Mouse (Mus musculus): ENCODE results near the gene Mrpl45. TPM values are rescaled to one million over a fixed set of nuclear protein-coding genes. Genes with fewer than 3 reads are reported as not detected.
"Not testable (repeated sequence)": the region's sequence is repeated elsewhere in the genome, so short reads cannot be mapped to it uniquely, and the experiment has no call there.

The Mrpl45 gene
- polyA plus RNA-seq, 1 experiment from 2014 or later: 43.4 TPM

DNA sequence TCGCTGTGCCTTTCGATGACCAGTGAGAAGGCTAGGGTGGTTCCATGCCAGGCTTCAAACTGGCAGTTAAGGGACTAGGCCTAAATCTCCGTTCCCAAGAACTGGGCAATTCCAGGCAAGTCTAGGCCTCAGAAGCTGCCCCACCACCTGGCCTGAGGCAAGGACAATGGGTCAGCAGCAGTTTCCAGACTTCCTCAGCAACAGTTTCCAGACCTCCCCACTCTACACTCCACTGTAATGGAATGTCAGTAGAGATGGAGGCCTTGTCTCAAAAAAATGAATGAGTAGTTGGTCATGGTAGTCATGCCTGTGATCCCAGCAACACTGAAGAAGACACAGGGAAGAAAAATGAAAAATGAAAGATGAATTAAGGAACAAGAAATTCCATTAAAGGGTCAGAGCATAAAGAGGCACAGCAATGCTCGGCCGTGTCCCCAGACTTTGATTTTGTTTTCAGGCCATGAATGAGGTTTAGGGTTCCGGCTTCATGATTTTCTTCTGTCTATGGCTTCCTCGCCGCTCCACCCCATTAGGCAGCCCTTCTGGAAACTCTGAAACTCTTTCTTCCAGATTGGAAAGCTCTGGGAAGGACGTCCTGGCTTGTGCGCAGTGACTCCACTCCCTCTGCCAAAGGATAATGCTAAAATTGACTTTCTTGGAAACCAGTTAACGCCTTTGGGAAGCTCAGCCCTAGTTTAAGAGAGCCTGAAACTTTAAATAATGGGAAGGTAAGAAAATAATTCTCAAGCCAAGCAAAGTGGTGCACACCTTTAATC, 8.0 kb upstream of the Mrpl45 start:
- DNase-seq (ENCODE audit: low spot score) (no peak), ATAC-seq (no peak)
- Histone ChIP-seq H3K9ac (ENCODE audit: low read length) (no peak overlapping the region), H3K4me3 (ENCODE audit: low read depth, low read length) (no peak overlapping the region), H3K27me3 (replicated peaks; ENCODE audit: control insufficient read depth, insufficient read depth, low read length) (no peaks in the 10 kb centered on the region), H3K9me3 (replicated peaks; ENCODE audit: control insufficient read depth, low read length) (no peaks in the 10 kb centered on the region), H3K36me3 (ENCODE audit: control insufficient read depth, insufficient read depth, low read length) (no peaks in the 10 kb centered on the region), H3K4me1 (ENCODE audit: control insufficient read depth, insufficient read depth, low read length) (peaks cover 9% of the 10 kb centered on the region), H3K4me2 (ENCODE audit: low read length) (no peak overlapping the region), H3K27ac (ENCODE audit: low read depth, low read length) (no peak overlapping the region)
- WGBS: 92% methylated on average over 11 of the region's 11 CpGs

DNA sequence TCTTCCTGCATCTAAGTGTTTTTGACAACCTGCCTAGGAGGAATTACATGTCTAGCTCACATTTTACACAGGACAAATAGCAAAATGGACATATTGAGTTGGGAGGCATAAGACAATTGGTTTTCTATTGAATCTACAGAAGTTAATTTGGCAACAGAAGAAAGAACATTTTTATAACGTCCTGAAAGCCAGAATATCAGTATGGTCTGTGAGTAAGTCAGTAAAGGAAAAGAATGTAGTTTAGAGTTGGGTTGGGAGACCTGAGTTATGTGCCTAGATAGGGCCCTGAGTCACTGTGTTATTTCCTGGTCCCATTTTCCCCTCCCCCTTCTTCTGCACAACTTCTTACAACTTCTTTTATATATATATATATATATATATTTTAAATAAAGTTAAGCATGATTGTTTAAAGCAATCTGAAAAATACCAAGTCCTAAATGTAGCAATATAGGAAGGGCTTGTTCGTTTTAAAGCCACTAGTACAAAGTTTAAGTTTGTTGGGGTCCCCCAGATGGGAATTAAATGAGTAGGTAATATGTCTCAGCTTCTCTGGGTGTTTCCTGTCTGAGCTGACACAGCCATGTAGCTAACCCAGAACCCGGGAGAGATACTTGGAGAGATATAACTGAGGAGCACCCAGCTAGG, 6.6 kb upstream of the Mrpl45 start:
- H3K36me3 ChIP-seq (ENCODE audit: control insufficient read depth, insufficient read depth, low read length): no peaks in the 10 kb centered on the region
- DNase-seq (ENCODE audit: low spot score): no peak
- no peak overlapping the region for H3K27ac ChIP-seq (ENCODE audit: low read depth, low read length)
- H3K4me2 ChIP-seq (ENCODE audit: low read length): peak overlapping the region; percentile 76; the same call in 1 of the 2 replicates
- H3K4me1 ChIP-seq (ENCODE audit: control insufficient read depth, insufficient read depth, low read length): peaks cover 9% of the 10 kb centered on the region
- no peak overlapping the region for H3K9ac ChIP-seq (ENCODE audit: low read length)
- no peak overlapping the region for H3K4me3 ChIP-seq (ENCODE audit: low read depth, low read length)
- ATAC-seq: no peak
- no peaks in the 10 kb centered on the region for H3K27me3 ChIP-seq (replicated peaks; ENCODE audit: control insufficient read depth, insufficient read depth, low read length)
- 52% methylated on average over 3 of the region's 3 CpGs for WGBS
- no peaks in the 10 kb centered on the region for H3K9me3 ChIP-seq (replicated peaks; ENCODE audit: control insufficient read depth, low read length)

DNA sequence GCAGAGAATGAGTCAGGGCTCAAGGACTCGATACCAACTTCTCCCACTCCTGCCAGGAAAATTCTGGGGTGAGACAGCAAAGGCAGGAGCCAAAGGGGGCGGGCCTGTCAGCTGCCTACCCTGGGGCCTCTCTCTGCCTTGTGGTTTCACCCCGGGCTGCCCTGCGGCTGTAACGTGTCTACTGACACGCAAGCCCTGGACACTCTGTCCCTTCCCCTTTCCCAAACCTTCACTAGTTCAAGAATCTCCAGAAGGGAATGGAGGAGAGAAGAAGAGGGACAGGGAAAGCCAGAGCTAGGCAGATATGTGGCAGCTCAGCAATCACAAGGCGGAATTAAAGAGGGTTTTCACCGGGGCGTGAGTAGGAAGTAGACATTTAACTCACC, 6.1 kb upstream of the Mrpl45 start:
- H3K36me3 ChIP-seq (ENCODE audit: control insufficient read depth, insufficient read depth, low read length): no peaks in the 10 kb centered on the region
- peak overlapping the region; percentile 62 for H3K9ac ChIP-seq (ENCODE audit: low read length)
- peaks cover 9% of the 10 kb centered on the region for H3K4me1 ChIP-seq (ENCODE audit: control insufficient read depth, insufficient read depth, low read length)
- ATAC-seq (no peak), DNase-seq (ENCODE audit: low spot score) (peak; percentile 36)
- no peak overlapping the region for H3K27ac ChIP-seq (ENCODE audit: low read depth, low read length)
- peak overlapping the region; percentile 32 for H3K4me3 ChIP-seq (ENCODE audit: low read depth, low read length)
- H3K9me3 ChIP-seq (replicated peaks; ENCODE audit: control insufficient read depth, low read length): no peaks in the 10 kb centered on the region
- H3K27me3 ChIP-seq (replicated peaks; ENCODE audit: control insufficient read depth, insufficient read depth, low read length): no peaks in the 10 kb centered on the region
- H3K4me2 ChIP-seq (ENCODE audit: low read length): peak overlapping the region; percentile 76
- WGBS: 4% methylated on average over 9 of the region's 9 CpGs

DNA sequence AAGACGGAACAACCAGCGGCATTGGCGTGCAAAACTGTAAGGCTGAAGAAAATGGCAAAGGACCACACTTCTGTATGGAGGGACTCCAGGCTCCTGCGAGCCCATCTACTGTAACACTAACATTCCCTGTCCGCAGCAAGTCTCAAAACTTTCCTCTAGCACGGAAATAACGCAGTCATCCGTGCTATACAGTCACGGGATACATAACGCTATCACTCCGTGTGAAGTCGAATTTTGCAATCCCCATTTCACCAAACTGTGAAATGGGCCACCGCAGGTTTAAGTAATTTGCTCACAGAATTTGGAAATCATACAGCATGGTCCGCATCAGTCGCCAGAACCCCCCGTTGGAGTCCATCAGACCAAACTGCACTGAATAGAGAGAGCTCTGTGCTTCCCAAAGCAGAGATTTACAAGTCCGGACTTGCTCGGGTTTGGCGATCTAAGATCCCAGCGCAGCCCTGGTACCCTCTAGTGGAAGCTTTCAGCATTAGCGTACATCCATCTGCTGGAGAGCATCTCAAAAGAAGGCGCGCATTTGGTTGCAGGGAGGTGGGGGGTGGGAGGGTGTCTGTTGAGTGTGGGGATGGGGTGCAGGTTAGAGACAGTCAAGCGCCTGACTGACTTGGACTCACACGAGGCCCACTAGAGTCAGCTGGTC, 5.5 kb upstream of the Mrpl45 start:
- peak; percentile 79 for ATAC-seq
- H3K4me2 ChIP-seq (ENCODE audit: low read length): peak overlapping the region; percentile 76
- under 1% methylated on average over 25 of the region's 25 CpGs for WGBS
- H3K36me3 ChIP-seq (ENCODE audit: control insufficient read depth, insufficient read depth, low read length): no peaks in the 10 kb centered on the region
- no peak overlapping the region for H3K27ac ChIP-seq (ENCODE audit: low read depth, low read length)
- H3K4me3 ChIP-seq (ENCODE audit: low read depth, low read length): peak overlapping the region; percentile 32
- no peaks in the 10 kb centered on the region for H3K9me3 ChIP-seq (replicated peaks; ENCODE audit: control insufficient read depth, low read length)
- peak; percentile 94 for DNase-seq (ENCODE audit: low spot score)
- no peaks in the 10 kb centered on the region for H3K27me3 ChIP-seq (replicated peaks; ENCODE audit: control insufficient read depth, insufficient read depth, low read length)
- H3K4me1 ChIP-seq (ENCODE audit: control insufficient read depth, insufficient read depth, low read length): peaks cover 9% of the 10 kb centered on the region
- H3K9ac ChIP-seq (ENCODE audit: low read length): peak overlapping the region; percentile 62

DNA sequence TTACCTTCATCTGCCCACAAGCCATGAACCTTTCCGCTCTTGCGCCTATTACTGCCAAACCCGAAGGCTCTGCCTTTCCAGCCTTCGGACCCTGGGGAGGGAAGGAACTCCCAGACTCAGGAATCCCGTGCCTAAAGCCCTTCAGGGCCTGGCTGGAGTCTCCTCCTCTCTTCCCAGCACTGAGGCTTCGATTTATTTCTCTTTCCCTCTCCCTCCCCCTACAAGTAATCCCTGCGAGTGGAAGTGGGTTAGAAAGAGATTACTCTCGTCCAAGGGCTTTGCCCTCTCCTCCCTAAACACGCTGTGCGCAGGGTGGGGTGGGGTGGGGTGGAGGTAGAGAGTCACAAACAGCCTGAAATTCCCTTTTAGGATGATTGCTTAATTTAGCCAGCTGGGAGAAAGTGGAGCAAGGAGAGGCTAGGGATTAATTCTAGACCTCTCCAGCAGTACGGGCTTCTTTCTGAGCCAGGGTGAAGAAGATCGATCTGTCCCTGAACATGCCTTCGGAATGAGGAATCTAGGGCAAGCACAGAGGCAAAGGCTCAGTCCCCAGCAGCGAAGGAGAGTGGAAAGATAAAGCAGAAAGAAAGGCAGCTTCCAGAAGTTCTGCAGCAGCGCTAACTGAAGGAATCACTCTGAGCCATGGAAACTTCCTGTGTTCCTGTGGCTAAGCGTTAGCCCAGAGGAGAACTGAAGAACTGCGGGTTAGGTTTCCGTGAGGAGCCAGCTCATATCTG, 4.5 kb upstream of the Mrpl45 start:
- Histone ChIP-seq H3K4me3 (ENCODE audit: low read depth, low read length) (peak overlapping the region; percentile 32), H3K4me2 (ENCODE audit: low read length) (peak overlapping the region; percentile 76), H3K27me3 (replicated peaks; ENCODE audit: control insufficient read depth, insufficient read depth, low read length) (no peaks in the 10 kb centered on the region), H3K4me1 (ENCODE audit: control insufficient read depth, insufficient read depth, low read length) (peaks cover 9% of the 10 kb centered on the region), H3K27ac (ENCODE audit: low read depth, low read length) (peak overlapping the region; percentile 5; the same call in 1 of the 2 replicates), H3K9me3 (replicated peaks; ENCODE audit: control insufficient read depth, low read length) (no peaks in the 10 kb centered on the region), H3K9ac (ENCODE audit: low read length) (peak overlapping the region; percentile 4; the same call in 1 of the 2 replicates), H3K36me3 (ENCODE audit: control insufficient read depth, insufficient read depth, low read length) (no peaks in the 10 kb centered on the region)
- peak; percentile 60 for DNase-seq (ENCODE audit: low spot score)
- no peak for ATAC-seq
- 5% methylated on average over 18 of the region's 18 CpGs for WGBS

DNA sequence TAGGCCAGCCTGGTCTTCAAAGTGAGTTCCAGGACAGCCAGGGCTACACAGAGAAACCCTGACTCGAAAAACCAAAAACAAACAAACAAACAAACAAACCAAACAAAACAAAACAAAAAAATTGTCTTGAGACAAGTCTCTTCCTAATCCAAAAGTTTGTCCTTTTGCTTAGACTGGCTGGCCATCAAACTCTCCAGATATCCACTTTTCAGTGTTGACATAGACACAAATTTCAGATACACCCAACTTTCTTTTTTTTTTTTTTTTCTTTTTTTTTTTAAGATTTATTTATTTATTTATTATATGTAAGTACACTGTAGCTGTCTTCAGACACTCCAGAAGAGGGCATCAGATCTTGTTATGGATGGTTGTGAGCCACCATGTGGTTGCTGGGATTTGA, 2.6 kb upstream of the Mrpl45 start:
- not testable (repeated sequence) for H3K36me3 ChIP-seq (ENCODE audit: control insufficient read depth, insufficient read depth, low read length); H3K27ac ChIP-seq (ENCODE audit: low read depth, low read length); ATAC-seq; H3K9me3 ChIP-seq (replicated peaks; ENCODE audit: control insufficient read depth, low read length); H3K4me3 ChIP-seq (ENCODE audit: low read depth, low read length); H3K9ac ChIP-seq (ENCODE audit: low read length); DNase-seq (ENCODE audit: low spot score); H3K27me3 ChIP-seq (replicated peaks; ENCODE audit: control insufficient read depth, insufficient read depth, low read length); H3K4me2 ChIP-seq (ENCODE audit: low read length)
- WGBS: 87% methylated on average over 1 of the region's 1 CpGs
- peaks cover 11% of the 10 kb centered on the region for H3K4me1 ChIP-seq (ENCODE audit: control insufficient read depth, insufficient read depth, low read length)

DNA sequence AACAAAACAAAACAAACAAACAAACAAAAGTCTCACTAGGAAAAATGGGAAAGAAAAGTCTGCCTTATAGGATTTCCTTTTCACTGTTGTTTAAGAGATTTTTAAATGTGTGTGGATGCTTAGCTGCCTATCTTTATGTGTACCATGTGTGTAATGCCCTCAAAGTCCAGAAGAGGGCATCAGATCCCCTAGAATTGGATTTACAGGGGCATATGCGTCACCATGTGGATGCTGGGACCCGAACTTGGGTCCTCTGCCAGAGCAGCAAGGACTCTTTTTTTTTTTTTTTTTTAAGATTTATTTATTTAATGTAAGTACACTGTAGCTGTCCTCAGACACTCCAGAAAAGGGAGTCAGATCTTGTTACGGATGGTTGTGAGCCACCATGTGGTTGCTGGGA, 1.4 kb upstream of the Mrpl45 start:
- peaks cover 11% of the 10 kb centered on the region for H3K4me1 ChIP-seq (ENCODE audit: control insufficient read depth, insufficient read depth, low read length)
- 93% methylated on average over 3 of the region's 3 CpGs for WGBS
- no peak for ATAC-seq
- no peaks in the 10 kb centered on the region for H3K9me3 ChIP-seq (replicated peaks; ENCODE audit: control insufficient read depth, low read length)
- H3K27ac ChIP-seq (ENCODE audit: low read depth, low read length): no peak overlapping the region
- no peaks in the 10 kb centered on the region for H3K27me3 ChIP-seq (replicated peaks; ENCODE audit: control insufficient read depth, insufficient read depth, low read length)
- DNase-seq (ENCODE audit: low spot score): no peak
- H3K4me3 ChIP-seq (ENCODE audit: low read depth, low read length): no peak overlapping the region
- no peak overlapping the region for H3K9ac ChIP-seq (ENCODE audit: low read length)
- H3K4me2 ChIP-seq (ENCODE audit: low read length): no peak overlapping the region
- H3K36me3 ChIP-seq (ENCODE audit: control insufficient read depth, insufficient read depth, low read length): no peaks in the 10 kb centered on the region

DNA sequence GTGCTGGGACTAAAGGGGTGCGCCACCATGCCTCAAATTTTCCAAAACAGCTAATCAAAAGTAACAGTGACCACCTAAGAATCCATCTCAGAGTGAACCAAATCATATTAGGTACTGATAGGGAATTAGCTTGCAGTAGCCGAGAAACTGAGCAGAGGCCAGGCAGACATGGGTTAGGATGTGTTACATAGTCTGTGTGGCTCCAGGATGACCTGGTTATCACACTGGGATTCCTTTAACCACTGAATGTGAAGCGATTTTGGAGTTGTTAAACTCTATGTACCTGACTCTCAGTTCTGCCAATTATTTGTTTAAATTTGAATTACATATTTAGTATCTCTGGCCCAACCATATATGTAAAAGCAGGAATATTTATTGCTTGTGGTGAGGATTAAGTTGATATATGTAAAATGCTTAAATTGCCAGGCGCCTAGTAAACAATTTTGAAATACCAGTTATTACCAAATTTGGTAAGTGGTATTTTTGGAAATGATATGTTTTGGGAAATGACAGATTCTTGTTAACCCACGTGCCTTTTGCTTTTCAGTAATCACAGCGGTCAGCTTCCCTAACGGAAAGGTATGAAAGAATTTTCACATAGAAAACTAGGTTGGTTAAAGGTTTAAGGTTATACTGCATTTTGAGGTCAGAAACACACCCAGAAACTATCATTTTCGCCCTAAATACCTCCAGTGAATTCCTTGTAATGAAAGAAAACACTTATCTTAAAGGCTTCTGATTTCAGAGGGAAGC, 589 bp upstream of the Mrpl45 start:
- H3K9me3 ChIP-seq (replicated peaks; ENCODE audit: control insufficient read depth, low read length): no peaks in the 10 kb centered on the region
- no peaks in the 10 kb centered on the region for H3K36me3 ChIP-seq (ENCODE audit: control insufficient read depth, insufficient read depth, low read length)
- WGBS: 51% methylated on average over 8 of the region's 8 CpGs
- H3K27me3 ChIP-seq (replicated peaks; ENCODE audit: control insufficient read depth, insufficient read depth, low read length): no peaks in the 10 kb centered on the region
- peaks cover 5% of the 10 kb centered on the region; the same call in 1 of the 2 replicates for H3K4me1 ChIP-seq (ENCODE audit: control insufficient read depth, insufficient read depth, low read length)
- 0 out of 2 replicates have a peak overlapping the region, but pooled peaks have one; percentile 44 for H3K27ac ChIP-seq (ENCODE audit: low read depth, low read length)
- ATAC-seq (peak; percentile 13; the same call in 1 of the 2 replicates), DNase-seq (ENCODE audit: low spot score) (no peak)
- peak overlapping the region; percentile 37; the same call in 1 of the 2 replicates for H3K9ac ChIP-seq (ENCODE audit: low read length)
- H3K4me3 ChIP-seq (ENCODE audit: low read depth, low read length): peak overlapping the region; percentile 50; the same call in 1 of the 2 replicates
- peak overlapping the region; percentile 52 for H3K4me2 ChIP-seq (ENCODE audit: low read length)
